Mouse (Mus musculus): ENCODE data around the gene Fam19a2.

The Fam19a2 gene

GRCm38 (mm10) chr10:123751676-123752280, 488.0 kb downstream of the Fam19a2 start:
- DNase-seq, result no peak

- no peak for DNase-seq
These were observed 489.0 kb downstream of the Fam19a2 start for GRCm38 (mm10) chr10:123752755-123753154.

- DNase-seq, result no peak
These were observed 490.2 kb downstream of the Fam19a2 start for GRCm38 (mm10) chr10:123753996-123754395.

- DNase-seq, result no peak
These were observed 525.6 kb downstream of the Fam19a2 start for GRCm38 (mm10) chr10:123789374-123789773.
